Mouse (Mus musculus) cerebellum, adult (tissue): Measurements from ENCODE around the gene Efna5.

Source experiments
- ATAC-seq: cut with Nextera tagmentation; 2 replicates; pipeline ENCODE4 v1.9.2; 2017; ENCODE audit warnings: mild to moderate bottlenecking, moderate library complexity, mixed read lengths; ENCODE audit not compliant: insufficient number of reproducible peaks, low FRiP score, low TSS enrichment

The Efna5 gene

DNA sequence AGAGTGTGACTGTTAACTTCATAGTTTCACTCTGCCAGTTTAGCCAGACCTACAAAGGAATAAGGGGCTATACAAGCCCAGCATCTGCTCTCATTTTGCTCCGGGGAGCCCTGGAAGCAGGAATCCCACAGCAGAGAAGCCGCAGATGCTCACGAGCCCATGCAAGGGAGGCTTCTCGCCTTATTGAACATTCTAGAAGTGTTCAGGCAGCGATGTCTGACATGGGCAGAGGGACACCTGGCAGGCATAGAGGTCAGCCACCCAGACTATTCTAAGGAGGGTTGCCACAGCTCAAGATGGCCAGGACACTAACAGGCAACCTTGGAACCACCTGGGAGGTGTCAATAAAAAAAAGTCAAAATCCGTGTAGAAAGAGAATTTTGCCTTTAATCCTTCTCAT is 214.4 kb downstream of the Efna5 start:
- ATAC-seq, result no peak

- no peak for ATAC-seq
Observed at GRCm38 (mm10) chr17:62665823-62666222, 215.3 kb downstream of the Efna5 start.

GRCm38 (mm10) chr17:62664709-62665108 is 216.4 kb downstream of the Efna5 start:
- no peak for ATAC-seq

DNA sequence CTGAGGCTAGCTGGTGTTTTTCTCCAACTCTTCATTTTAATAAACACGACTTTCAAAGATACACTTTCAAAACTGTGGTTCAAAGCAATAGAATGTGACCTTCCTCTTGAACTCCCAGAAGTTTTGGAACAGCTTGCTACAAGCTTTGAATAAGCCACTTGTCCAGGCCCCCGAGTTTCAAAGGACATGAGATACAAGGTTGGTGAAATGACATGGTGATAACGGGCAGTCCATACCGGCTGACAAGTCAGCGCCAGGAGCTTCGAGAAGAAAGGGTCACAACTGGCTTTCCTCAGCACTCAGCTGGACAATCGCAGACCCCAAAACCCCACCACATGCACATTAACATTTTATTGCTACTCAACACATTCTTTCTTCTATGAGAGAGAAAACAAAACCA is 219.3 kb downstream of the Efna5 start:
- ATAC-seq, result no peak

- peak; percentile 47 for ATAC-seq
Observed at GRCm38 (mm10) chr17:62659501-62660175, 221.5 kb downstream of the Efna5 start.

- no peak for ATAC-seq
Observed at GRCm38 (mm10) chr17:62657832-62658630, 223.1 kb downstream of the Efna5 start.

DNA sequence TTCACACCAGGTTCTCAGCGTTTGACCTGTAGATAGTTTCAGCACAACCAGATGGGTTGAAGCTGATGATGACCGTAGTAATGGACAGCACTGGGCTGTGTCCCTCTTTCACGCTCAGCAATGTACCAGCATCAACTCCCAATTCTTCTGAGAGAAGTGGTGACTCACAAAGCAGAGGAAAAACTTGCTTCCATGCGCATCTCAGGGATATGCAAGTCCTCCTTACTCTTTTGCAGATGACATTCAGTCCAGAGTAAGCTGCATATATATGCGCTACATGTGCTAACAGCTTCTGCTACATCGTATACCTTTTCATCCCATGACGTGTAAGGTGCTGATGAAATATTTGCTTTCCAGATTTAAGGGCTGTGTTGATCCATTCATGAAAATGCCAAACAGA is 224.1 kb downstream of the Efna5 start:
- no peak for ATAC-seq

- ATAC-seq, result no peak
Observed at GRCm38 (mm10) chr17:62656591-62656990, 224.5 kb downstream of the Efna5 start.

DNA sequence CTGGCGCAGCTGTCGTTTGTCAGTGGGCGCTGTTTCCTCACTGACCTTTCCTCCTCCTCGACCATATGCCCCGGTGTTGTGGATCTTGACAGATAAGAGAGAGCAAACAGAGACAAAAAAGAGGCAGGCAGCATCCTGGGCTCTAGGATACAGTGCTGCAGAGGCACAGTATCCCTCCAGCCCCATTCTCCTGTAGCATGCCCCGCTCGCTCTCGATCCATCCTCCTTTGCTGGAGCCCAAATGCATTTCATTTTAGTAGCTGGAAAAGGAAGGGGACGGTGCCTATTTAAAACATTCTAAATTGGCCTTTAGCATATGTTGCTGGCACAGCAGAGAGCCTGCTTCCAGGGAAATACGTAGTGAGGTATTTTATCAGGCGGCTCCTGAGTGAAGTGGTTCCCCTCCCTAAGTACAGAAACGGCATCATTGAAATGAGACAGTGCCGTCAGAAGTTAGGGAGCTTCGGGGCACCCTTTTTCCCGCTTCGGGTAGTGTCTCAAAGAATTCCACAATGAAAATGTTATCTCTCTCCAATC is 225.2 kb downstream of the Efna5 start:
- no peak for ATAC-seq

GRCm38 (mm10) chr17:62652451-62652850 is 228.7 kb downstream of the Efna5 start:
- ATAC-seq, result no peak

- no peak for ATAC-seq
Observed at GRCm38 (mm10) chr17:62651696-62652095, 229.4 kb downstream of the Efna5 start.

- ATAC-seq, result no peak
Observed at GRCm38 (mm10) chr17:62649293-62649950, 231.7 kb downstream of the Efna5 start.

GRCm38 (mm10) chr17:62646836-62647235 is 234.3 kb downstream of the Efna5 start:
- no peak for ATAC-seq

DNA sequence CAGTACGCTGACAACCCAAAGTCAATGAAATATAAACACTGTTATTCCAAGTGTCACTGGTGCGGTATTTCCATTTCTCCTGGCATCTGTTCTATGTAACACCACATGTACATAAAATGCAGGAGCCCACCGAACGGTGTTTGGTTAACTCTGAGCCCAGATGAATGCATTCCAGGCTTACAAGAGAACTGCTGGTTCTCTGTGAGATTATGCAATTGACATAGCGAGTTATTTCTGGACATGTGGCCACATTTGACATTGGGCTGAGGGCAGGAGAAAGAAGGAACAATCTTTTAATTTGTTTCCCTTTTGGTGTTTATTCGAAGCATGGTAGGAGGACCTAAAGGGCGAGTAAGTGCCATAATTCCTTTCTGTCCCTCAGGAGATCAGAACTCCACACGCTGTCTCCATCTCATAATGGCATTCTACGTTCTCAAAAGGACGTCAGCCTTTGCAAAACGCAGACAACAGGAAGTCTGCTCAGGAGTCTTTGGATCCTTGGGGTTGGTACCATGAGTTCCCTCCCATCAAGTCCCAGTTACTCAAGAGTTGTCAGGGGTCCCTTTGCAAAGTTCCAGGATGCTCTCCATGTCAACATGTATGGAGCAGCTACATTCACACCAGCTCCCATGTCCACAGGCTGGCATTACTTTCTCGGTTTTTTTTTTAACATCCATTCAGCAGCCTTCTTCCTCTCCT is 238.5 kb downstream of the Efna5 start:
- ATAC-seq, result no peak

- no peak for ATAC-seq
Observed at GRCm38 (mm10) chr17:62640654-62641053, 240.5 kb downstream of the Efna5 start.

DNA sequence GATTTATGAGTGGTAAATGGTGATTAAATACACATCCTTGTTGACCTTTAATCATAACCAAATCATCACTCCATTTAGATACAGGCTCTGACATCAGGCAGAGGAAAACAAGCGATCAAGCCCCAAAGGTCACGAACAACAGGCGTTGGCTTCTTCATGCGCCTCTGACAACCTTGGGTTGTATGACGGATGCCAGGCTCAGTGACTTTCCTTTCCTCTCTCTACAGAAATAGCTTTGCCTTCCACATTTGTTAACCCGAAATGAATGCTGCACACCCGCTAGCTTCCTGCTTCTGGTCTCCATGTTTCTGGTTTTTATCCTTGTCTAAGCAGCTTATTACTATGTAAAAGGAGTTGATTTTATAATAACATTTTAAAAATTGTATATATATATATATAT is 244.2 kb downstream of the Efna5 start:
- no peak for ATAC-seq

DNA sequence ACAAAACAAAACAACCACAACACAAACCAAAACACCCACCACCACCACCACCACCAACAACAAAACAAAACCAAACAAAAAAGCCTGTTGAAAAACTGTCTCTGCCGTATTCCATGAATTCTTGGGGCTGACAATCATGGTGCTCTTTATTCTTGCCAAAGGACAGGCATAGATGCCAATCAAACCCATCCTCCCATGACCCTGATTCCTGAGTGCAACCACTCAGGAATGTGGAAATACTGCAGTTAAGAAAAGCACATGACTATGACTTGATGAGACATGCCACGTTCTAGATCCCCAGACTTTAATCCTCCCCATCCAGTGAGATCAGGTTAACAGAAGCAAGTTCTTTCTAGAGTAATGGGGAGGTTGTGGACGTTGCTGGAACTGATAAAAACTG is 246.2 kb downstream of the Efna5 start:
- ATAC-seq, result no peak

DNA sequence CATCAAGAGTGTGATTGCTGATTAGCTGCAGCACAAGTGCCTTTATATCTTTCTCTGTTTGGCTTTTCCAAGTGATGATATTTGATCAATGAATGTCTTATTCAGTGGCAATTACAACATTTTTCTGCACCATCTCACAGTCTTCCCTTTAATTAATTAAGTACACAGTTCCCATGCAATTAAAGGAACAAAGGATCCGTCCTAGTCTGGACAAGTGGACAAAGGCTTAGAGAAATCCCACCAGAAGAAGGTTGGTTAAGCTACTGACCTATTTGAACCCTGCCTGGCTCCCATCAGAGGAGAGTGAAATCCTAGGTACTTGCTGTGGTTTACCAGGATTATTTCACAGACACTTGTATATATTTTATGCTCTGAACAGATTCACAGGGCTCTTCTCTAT is 252.6 kb downstream of the Efna5 start:
- no peak for ATAC-seq

DNA sequence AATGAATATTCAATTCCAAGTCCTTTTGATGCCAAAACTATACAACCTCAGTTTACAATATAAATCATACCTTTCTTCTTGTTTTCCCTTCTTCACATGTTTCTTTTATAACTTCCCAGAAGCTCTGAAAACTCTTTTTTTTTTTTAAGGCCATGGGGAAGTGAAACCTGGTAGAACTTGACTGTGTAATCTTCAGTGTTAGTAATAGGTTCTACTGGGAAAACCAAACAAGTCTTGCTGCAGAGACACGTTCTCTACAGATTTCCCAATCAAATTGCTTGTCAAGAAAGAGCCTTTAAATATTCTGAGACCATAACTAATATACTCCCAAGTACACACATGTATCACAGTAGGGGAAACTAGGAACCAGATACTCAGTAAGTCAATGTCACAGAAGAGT is 253.6 kb downstream of the Efna5 start:
- no peak for ATAC-seq

GRCm38 (mm10) chr17:62625646-62626020 is 255.5 kb downstream of the Efna5 start:
- ATAC-seq, result no peak
